Mouse (Mus musculus) heart, adult 2 months (tissue): ENCODE measurements around the gene Pqlc2.

Source experiments
- CTCF ChIP-seq: fragments of 200-600 bp; IDR thresholded peaks from 2 replicates; pipeline ENCODE4 v1.8.1; 2022; ENCODE audit warnings: antibody characterized with exemption, mild to moderate bottlenecking, moderate library complexity
- EP300 ChIP-seq: fragments of 200-500 bp; IDR thresholded peaks from 2 replicates; pipeline ENCODE4 v1.6.1; 2011; ENCODE audit warnings: low read depth, low read length, control low read depth; ENCODE audit not compliant: insufficient read depth
- POLR2A ChIP-seq: fragments of 200-500 bp; IDR thresholded peaks from 2 replicates; pipeline ENCODE4 v1.6.1; 2011; ENCODE audit warnings: mild to moderate bottlenecking, low read depth, low read length, control low read depth; ENCODE audit not compliant: insufficient read depth

DNA sequence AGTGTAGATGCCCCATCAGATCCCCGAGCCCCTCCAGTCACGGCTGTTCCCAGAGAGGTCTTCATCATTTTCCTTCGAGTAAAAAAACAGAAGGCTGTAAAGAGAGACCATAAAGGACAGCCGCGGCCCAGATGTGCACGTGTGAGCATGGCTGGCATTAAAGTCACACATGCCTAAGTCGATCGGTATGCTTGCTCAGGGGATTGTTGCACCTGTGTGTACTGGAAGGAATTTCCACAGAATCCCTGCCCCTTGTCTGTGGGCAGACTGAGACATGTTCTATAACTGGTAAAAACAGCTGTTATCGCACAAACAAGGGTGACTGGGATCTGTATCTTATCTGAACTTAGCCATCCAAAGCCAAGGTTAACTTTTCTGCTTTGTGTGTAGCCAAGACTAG is 38.9 kb downstream of the Pqlc2 start:
- TF ChIP-seq CTCF (no peak), POLR2A (no peak), EP300 (no peak)
